Mouse (Mus musculus) C2C12 (cell line): ENCODE data around the gene Rundc1.

Source experiments
- CTCF ChIP-seq: IDR thresholded peaks from one replicate; pipeline ENCODE4 v1.5.1; 2011; ENCODE audit not compliant: control insufficient read depth, insufficient read depth, insufficient read length
- FOSL1 ChIP-seq: IDR thresholded peaks from one replicate; pipeline ENCODE4 v1.8.0; 2011; ENCODE audit warnings: mild to moderate bottlenecking, low read length; ENCODE audit not compliant: poor library complexity, insufficient read depth, severe bottlenecking
- MAX ChIP-seq: IDR thresholded peaks from one replicate; pipeline ENCODE4 v1.6.1; 2011; ENCODE audit warnings: mild to moderate bottlenecking, control low read depth
- MYOG ChIP-seq: IDR thresholded peaks from one replicate; pipeline ENCODE4 v1.6.1; 2011; ENCODE audit not compliant: control insufficient read depth, insufficient read length; ENCODE audit errors: extremely low read depth
- USF1 ChIP-seq: IDR thresholded peaks from one replicate; pipeline ENCODE4 v1.6.1; 2011; ENCODE audit warnings: low read depth, mild to moderate bottlenecking, control low read depth, moderate library complexity

DNA sequence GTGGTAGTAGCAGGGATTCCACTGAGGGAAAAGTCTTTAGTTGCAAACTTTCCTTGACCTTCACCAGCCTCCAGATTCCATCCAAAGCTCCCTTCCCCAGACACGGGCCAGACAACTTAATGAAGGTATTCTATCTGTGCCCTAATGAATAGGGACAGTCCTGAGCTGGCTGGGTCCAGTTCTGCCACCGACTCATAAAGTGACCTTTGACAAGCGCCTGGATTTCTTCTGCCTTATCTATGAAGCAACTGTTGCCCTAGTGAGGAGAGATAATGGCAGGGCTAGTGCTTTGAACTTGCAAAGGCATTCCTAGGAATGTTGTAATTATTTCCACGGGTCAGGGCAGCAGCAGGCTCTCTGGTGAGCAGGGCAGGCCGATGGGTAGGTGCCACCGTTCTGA is 56.0 kb downstream of the Rundc1 start:
- TF ChIP-seq CTCF, result no peak
- no peak for TF ChIP-seq MAX
- TF ChIP-seq FOSL1, result no peak
- no peak for TF ChIP-seq MYOG
- TF ChIP-seq USF1, result no peak
